Mouse (Mus musculus) midbrain, embryonic 13.5 days (tissue): ENCODE measurements around the gene Ykt6. TPM values are rescaled to one million over a fixed set of nuclear protein-coding genes. Genes with fewer than 3 reads are reported as not detected.
A peak's percentile ranks its signal among the peaks of the same experiment; 100 is the strongest.

ENCODE experiments used
- ATAC-seq: fragments of 200-750 bp; cut with Nextera tagmentation; 2 replicates; pipeline ENCODE4 v1.8.0; 2017; ENCODE audit warnings: mild to moderate bottlenecking, moderate TSS enrichment, moderate library complexity
- H3K27ac ChIP-seq: fragments of 300-500 bp; sonication (generic); 2 replicates; pipeline ENCODE4 v1.5.1; 2015; ENCODE audit warnings: inconsistent platforms, mild to moderate bottlenecking, moderate library complexity
- H3K27me3 ChIP-seq: fragments of 300-500 bp; sonication (generic); 2 replicates; pipeline ENCODE4 v1.6.1; 2015; ENCODE audit warnings: mild to moderate bottlenecking, inconsistent platforms
- H3K36me3 ChIP-seq: fragments of 300-500 bp; sonication (generic); 2 replicates; pipeline ENCODE4 v1.6.1; 2015; ENCODE audit warnings: mild to moderate bottlenecking, inconsistent platforms
- H3K4me1 ChIP-seq: fragments of 300-500 bp; sonication (generic); replicated peaks from 2 replicates; pipeline ENCODE4 v1.6.1; 2015; ENCODE audit warnings: inconsistent platforms
- H3K4me2 ChIP-seq: fragments of 300-500 bp; sonication (generic); replicated peaks from 2 replicates; pipeline ENCODE4 v1.6.1; 2015; ENCODE audit warnings: moderate library complexity, mild to moderate bottlenecking, inconsistent platforms
- H3K4me3 ChIP-seq: fragments of 300-500 bp; sonication (generic); replicated peaks from 2 replicates; pipeline ENCODE4 v1.5.1; 2015; ENCODE audit warnings: mild to moderate bottlenecking, inconsistent platforms
- H3K9ac ChIP-seq: fragments of 300-500 bp; sonication (generic); replicated peaks from 2 replicates; pipeline ENCODE4 v1.6.1; 2015; ENCODE audit warnings: mild to moderate bottlenecking, inconsistent platforms
- H3K9me3 ChIP-seq: fragments of 300-500 bp; sonication (generic); 2 replicates; pipeline ENCODE4 v1.6.1; 2016; ENCODE audit warnings: mild to moderate bottlenecking, inconsistent platforms
- WGBS: fragments of 180-500 bp; shearing (Covaris S2); methylation state at CpG from one replicate; pipeline ENCODE4 v1.1.7; 2015; 5-methylcytosine and 5-hydroxymethylcytosine counted together
- polyA plus RNA-seq: library from polyadenylated mRNA; unstranded; fragments of >200 nt; fragmentation: Nextera tagmentation; extraction: Ambion mirVana; gene quantifications from 2 replicates; pipeline ENCODE4 v1.2.1, GENCODE M21; 2015

The Ykt6 gene
- polyA plus RNA-seq, 1 experiment from 2014 or later, result 84.0 TPM

DNA sequence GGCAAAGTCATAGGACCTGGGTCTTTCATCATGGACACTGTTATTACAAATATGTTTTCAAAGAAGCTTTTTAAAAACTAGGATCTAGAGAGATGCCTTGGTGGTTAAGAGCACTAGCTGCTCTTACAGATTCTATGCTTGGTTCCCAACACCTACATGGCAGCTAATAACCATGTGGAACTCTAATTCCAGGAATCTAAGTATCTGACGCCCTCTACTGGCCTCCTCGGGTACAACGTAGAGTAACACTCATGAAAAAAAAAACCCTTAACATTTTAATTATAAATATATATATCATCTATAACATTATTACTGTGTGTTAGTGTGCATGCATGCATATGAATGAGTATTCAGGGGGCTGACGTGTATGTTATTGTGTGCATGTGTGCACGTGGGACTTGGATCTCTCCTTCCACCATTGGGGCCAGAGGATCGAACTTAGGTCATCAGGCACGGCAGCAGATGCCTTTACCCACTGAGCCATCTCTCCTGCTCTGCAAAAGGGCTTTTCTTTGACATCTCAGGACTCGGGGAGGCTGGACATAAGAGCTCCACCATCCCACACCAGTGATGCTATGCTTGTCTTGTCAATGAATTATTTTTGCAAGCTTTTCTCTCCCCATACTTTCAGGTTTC, 2.2 kb upstream of the Ykt6 start:
- H3K4me2 ChIP-seq, result no peak overlapping the region
- ATAC-seq, result no peak
- 29% methylated on average over 8 of the region's 8 CpGs for WGBS

DNA sequence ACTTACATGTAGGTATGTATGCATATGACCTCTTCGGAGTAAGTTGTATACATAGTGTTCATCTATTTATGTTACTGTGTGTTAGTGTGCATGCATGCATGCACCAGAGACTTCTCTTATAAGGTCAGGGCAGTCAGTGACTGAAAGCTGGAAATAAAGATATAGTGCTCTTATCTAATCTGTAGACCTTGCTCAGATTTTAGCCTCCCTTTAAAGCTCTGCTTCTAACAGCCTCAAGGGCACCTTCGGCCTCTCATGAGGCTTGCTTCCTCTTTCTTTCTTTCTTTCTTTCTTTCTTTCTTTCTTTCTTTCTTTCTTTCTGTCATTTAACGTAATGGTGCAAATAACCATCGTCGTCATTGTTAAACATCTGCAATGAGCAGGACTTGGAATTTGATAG, 1.1 kb upstream of the Ykt6 start:
- Histone ChIP-seq H3K27ac (no peak overlapping the region), H3K4me3 (no peak overlapping the region), H3K4me1 (peaks cover 30% of the 10 kb centered on the region), H3K9me3 (no peaks in the 10 kb centered on the region), H3K27me3 (no peaks in the 10 kb centered on the region), H3K36me3 (peaks cover 8% of the 10 kb centered on the region), H3K4me2 (no peak overlapping the region), H3K9ac (peak overlapping the region; percentile 97; the same call in 1 of the 2 replicates)
- WGBS, result 80% methylated on average over 5 of the region's 5 CpGs
- no peak for ATAC-seq

More for the DNA sequence above, 2.2 kb upstream of the Ykt6 start:
- Histone ChIP-seq H3K9ac (no peak overlapping the region), H3K27ac (no peak overlapping the region), H3K36me3 (peaks cover 4% of the 10 kb centered on the region; the same call in 1 of the 2 replicates), H3K4me3 (no peak overlapping the region), H3K9me3 (no peaks in the 10 kb centered on the region), H3K27me3 (no peaks in the 10 kb centered on the region), H3K4me1 (peaks cover 33% of the 10 kb centered on the region)

DNA sequence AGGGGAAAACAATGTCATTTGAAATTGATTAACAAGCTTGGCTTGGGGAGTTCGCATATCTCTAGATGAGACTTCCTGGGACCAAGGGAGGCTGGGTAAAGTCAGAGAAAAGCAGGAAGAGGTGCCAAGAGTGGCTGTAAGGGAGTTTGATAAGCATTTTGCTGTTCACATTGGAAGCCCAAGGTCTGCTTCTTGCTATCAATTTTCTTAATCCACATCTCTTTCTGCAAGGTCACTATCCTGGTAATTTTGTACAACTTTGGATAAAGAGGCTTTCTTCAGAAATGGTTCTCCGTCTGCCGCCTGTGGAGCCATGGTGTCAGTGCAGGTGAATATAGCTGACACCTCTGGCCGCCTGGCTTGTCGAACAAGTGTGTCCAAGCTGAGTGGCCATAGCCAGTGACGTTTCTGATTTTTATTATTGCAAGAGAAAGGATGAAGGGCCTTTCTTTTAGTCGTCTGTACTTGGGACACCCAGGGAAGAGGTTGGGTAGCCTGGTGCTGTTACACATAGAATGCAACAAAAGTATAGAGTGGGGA, 458 bp upstream of the Ykt6 start:
- no peaks in the 10 kb centered on the region for H3K27me3 ChIP-seq
- peak overlapping the region; percentile 92 for H3K27ac ChIP-seq
- H3K9me3 ChIP-seq, result no peaks in the 10 kb centered on the region
- H3K4me2 ChIP-seq, result peak overlapping the region; percentile 86
- peaks cover 12% of the 10 kb centered on the region for H3K36me3 ChIP-seq
- H3K4me1 ChIP-seq, result peaks cover 24% of the 10 kb centered on the region
- peak overlapping the region; percentile 96 for H3K4me3 ChIP-seq
- WGBS, result 9% methylated on average over 7 of the region's 7 CpGs
- ATAC-seq, result peak; percentile 76
- peak overlapping the region; percentile 97 for H3K9ac ChIP-seq

DNA sequence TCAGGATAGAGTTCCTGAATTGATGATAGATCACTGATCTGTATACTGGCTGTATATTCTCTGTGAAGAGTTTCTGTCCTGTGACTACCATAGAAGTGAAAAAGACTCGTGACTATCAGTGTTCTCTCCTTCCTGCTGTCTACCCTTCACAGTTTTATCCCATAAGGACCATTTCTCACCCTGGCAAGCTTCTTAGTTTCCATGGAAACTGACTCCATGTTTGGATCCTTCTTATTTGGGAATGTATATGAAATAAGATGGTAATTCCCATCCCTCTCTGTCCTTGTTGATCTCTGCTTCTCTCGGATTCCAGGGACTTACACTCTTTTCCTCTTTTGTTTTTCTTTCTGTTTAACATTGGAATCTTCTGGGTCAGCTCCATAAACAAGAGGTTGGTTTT, 4.6 kb downstream of the Ykt6 start:
- Histone ChIP-seq H3K36me3 (peaks cover 62% of the 10 kb centered on the region), H3K4me2 (no peak overlapping the region), H3K9me3 (no peaks in the 10 kb centered on the region), H3K9ac (no peak overlapping the region), H3K27ac (no peak overlapping the region), H3K4me1 (peaks cover 18% of the 10 kb centered on the region), H3K27me3 (no peaks in the 10 kb centered on the region), H3K4me3 (no peak overlapping the region)
- WGBS, result 83% methylated on average over 2 of the region's 2 CpGs
- ATAC-seq, result no peak

DNA sequence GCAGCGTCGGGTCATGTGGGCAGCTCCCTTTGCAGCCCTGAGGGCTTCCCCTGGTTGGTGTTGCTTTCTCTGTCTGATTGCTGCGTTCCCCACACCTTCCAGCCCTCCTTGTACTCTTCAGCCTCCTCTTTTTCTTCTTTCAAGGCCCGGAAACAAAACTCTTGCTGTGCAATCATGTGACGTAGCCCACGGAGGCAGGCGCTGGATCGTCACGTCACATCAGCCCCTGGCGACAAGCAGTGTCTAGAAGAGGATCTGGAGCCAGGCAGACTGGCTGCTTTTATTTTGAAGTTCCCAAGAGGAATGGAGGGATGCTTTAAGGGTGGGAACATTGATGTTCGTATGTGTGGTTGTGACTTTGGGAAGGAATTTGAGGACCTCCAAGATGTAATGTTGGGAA, 10.4 kb downstream of the Ykt6 start:
- Histone ChIP-seq H3K4me3 (no peak overlapping the region), H3K27me3 (no peaks in the 10 kb centered on the region)

DNA sequence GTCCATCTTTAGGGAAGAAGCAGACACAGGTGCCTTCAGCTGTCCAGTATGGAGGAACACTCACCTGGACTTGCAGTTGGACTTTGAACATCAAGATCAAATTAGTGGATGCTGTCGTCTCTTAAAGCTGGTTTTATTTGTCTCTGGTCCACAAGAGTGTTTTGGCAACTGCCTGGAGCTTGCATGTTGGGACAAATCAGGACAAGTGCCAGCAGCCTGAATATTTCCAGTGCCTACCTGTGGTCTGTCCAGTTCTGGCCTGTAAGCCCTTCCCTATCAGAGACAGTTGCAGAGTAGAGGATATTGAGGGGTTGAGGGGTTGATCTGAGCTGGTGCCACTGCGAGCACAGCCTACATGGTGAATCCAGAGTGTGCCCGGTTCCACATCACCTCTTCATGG, 11.3 kb downstream of the Ykt6 start:
- no peak for ATAC-seq
- Histone ChIP-seq H3K27me3 (no peaks in the 10 kb centered on the region), H3K9me3 (no peaks in the 10 kb centered on the region), H3K4me1 (no peaks in the 10 kb centered on the region), H3K9ac (no peak overlapping the region), H3K4me3 (no peak overlapping the region), H3K4me2 (no peak overlapping the region), H3K36me3 (peaks cover 98% of the 10 kb centered on the region), H3K27ac (no peak overlapping the region)
- 93% methylated on average over 3 of the region's 3 CpGs for WGBS

More for the DNA sequence above, 10.4 kb downstream of the Ykt6 start:
- Histone ChIP-seq H3K4me2 (no peak overlapping the region), H3K9me3 (no peaks in the 10 kb centered on the region), H3K27ac (no peak overlapping the region), H3K36me3 (peaks cover 99% of the 10 kb centered on the region), H3K9ac (no peak overlapping the region), H3K4me1 (no peaks in the 10 kb centered on the region)
- ATAC-seq, result no peak
- 86% methylated on average over 11 of the region's 11 CpGs for WGBS

DNA sequence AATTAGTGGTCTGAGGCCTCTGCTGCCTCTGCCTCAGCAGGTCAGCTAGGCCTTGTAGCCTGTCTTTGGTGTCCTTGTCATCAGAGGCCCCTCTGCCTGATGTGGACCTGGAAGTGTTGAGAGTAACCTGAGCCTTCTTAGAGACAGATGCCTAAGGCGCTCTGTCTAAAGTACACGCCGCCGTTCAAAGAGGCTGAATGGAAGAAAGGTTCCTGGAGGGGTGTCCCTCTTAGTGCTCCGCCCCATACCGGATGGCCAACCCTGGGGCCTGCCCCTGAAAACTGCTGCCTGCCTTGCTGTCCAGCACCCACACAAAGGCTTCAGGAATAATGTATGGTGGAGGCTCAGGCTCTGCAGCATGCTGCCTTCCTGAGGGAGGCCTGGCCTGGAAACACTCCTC, 12.7 kb downstream of the Ykt6 start:
- no peaks in the 10 kb centered on the region for H3K27me3 ChIP-seq
- no peaks in the 10 kb centered on the region for H3K4me1 ChIP-seq
- no peak overlapping the region for H3K9ac ChIP-seq
- no peak overlapping the region for H3K4me3 ChIP-seq
- H3K36me3 ChIP-seq, result peaks cover 94% of the 10 kb centered on the region
- WGBS, result 87% methylated on average over 6 of the region's 6 CpGs
- no peak overlapping the region for H3K4me2 ChIP-seq
- no peak for ATAC-seq
- no peak overlapping the region for H3K27ac ChIP-seq
- H3K9me3 ChIP-seq, result no peaks in the 10 kb centered on the region

DNA sequence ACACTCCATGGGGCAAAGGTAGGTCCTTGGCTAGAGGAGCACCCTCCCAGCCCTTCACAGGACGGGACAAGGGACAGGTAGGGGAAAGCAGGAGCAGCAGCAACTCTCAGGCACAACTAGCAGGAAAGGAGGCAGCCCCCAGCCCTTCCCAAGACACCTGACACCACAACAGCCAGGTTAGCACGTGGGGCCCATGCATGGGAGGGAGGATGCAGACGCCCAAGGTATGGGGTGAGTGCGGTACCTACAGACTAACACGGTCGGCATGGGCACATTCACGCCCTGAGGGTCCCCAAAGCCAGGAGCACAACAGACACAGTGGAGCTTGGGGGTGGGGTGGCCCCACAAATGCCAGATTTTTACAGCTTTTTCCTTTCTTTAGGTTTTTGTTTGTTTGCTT, 15.7 kb downstream of the Ykt6 start:
- H3K4me1 ChIP-seq, result no peaks in the 10 kb centered on the region
- WGBS, result 72% methylated on average over 7 of the region's 7 CpGs
- ATAC-seq, result no peak
- peaks cover 64% of the 10 kb centered on the region for H3K36me3 ChIP-seq
- no peak overlapping the region for H3K4me2 ChIP-seq
- H3K4me3 ChIP-seq, result no peak overlapping the region
- no peaks in the 10 kb centered on the region for H3K27me3 ChIP-seq
- H3K27ac ChIP-seq, result no peak overlapping the region
- H3K9me3 ChIP-seq, result no peaks in the 10 kb centered on the region
- no peak overlapping the region for H3K9ac ChIP-seq

DNA sequence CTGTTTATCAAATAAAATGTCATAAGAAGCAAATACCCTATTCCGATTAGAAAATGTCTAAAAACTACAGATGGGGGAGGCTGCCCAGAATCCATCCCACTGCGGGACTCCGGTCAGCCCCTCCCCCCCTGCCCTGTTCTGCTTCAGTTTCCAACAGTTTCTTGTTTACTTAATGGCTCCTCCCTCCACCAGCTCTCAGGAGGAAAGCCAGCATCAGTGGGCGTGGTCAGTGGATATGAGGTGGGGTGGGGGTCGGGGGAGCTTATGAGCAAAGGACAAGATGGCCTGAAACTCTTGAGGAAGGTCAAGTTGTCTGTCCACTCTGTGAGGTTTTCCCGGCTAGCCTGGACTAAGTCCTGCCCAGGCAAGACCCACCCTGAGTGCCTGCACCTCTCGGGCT, 17.7 kb downstream of the Ykt6 start:
- Histone ChIP-seq H3K9ac (no peak overlapping the region), H3K27ac (no peak overlapping the region), H3K4me3 (no peak overlapping the region), H3K4me2 (no peak overlapping the region), H3K4me1 (no peaks in the 10 kb centered on the region), H3K27me3 (no peaks in the 10 kb centered on the region), H3K36me3 (peaks cover 45% of the 10 kb centered on the region), H3K9me3 (no peaks in the 10 kb centered on the region)
- 63% methylated on average over 7 of the region's 7 CpGs for WGBS
- no peak for ATAC-seq

DNA sequence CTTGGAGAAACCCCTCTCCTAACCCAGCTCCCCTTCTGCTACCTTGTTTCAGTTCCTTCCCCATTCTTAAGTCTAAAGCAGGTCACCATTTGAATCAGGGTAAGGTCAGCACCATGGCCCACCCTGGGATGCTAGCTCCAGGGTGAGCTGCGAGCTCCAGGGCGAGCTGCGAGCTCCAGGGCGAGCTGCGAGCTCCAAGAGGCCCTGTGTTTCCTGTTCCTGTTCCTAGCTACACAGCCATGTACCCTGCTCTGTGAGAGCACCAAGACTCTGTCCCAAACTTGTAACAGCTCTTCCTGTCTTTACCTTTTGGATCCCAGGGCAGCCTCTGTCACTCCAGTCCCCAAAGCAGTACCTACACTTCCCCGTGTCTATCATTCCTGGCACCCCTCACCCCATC, 18.6 kb downstream of the Ykt6 start:
- no peaks in the 10 kb centered on the region for H3K9me3 ChIP-seq
- no peaks in the 10 kb centered on the region for H3K27me3 ChIP-seq
- H3K9ac ChIP-seq, result no peak overlapping the region
- no peaks in the 10 kb centered on the region for H3K4me1 ChIP-seq
- ATAC-seq, result no peak
- no peak overlapping the region for H3K4me3 ChIP-seq
- 80% methylated on average over 6 of the region's 6 CpGs for WGBS
- H3K4me2 ChIP-seq, result no peak overlapping the region
- peaks cover 36% of the 10 kb centered on the region for H3K36me3 ChIP-seq
- no peak overlapping the region for H3K27ac ChIP-seq

DNA sequence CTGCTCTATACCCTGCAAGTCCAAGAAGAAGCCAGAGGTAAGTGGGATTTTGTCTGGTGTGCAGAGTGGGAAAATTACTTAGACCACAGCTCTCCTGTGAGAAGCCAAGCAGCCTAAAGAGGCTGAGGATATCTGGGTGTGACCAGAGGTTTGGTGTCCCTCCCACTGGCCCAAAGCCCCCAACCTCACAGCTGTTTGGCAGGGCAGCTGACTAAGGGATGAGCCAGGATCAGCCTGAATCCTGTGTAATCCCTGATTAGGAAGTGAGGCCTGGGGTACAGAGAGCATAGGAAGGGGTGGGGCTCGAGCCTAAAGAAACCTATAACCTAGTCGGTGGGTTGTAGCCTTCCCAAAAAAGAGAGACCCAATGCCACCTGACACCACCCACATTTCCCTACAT, 19.6 kb downstream of the Ykt6 start:
- H3K27ac ChIP-seq, result no peak overlapping the region

DNA sequence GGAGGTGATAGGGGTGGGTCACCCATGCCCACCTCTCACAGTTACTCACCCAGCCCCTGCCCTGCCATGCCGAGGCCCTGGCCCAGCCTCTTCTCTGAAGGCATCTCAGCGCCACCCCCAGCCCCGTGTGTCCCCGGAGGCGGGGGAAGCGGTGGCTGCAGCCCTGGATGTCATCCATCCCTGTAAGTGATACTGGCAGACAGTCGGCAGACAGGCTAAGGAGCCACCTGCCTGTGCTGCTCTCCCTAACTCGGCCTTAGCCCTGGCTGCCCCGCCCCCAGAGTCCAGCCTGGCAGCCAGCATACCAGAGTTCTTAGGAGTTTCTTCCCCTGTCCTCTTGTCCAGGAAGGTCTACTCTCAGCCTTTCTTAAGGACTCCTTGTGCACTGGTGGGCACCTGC, 20.6 kb downstream of the Ykt6 start:
- Histone ChIP-seq H3K27ac (no peak overlapping the region), H3K27me3 (no peaks in the 10 kb centered on the region), H3K4me1 (no peaks in the 10 kb centered on the region), H3K9ac (0 out of 2 replicates have a peak overlapping the region, but pooled peaks have one; percentile 8), H3K36me3 (peaks cover 16% of the 10 kb centered on the region), H3K4me2 (no peak overlapping the region), H3K9me3 (no peaks in the 10 kb centered on the region), H3K4me3 (no peak overlapping the region)
- WGBS, result 21% methylated on average over 9 of the region's 9 CpGs
- no peak for ATAC-seq

More for the DNA sequence above, 19.6 kb downstream of the Ykt6 start:
- 51% methylated on average over 2 of the region's 2 CpGs for WGBS
- Histone ChIP-seq H3K4me1 (no peaks in the 10 kb centered on the region), H3K9ac (no peak overlapping the region), H3K9me3 (no peaks in the 10 kb centered on the region), H3K27me3 (no peaks in the 10 kb centered on the region), H3K4me3 (no peak overlapping the region), H3K4me2 (no peak overlapping the region), H3K36me3 (peaks cover 26% of the 10 kb centered on the region)
- ATAC-seq, result no peak

DNA sequence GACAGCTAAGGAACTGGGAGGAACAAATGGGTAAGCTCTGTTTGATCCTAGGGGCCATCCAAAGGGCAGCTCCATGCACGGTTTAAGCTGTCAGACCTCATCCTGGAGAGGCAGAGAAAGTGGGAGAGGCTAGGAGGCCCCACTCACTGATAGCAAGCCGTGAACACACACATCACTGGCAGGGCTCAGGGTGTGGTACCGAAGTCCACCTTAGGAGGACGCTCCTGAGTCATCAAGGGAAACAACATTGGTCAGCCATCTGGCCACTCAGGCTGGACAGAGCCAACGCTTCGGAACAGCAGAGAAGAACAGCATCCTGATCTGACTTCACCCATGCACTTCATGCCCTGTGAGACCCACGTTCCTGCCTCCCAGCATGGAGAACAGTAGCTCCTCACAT, 23.6 kb downstream of the Ykt6 start:
- no peak overlapping the region for H3K4me2 ChIP-seq
- no peak overlapping the region for H3K4me3 ChIP-seq
- no peak overlapping the region for H3K27ac ChIP-seq
- H3K4me1 ChIP-seq, result no peaks in the 10 kb centered on the region
- no peaks in the 10 kb centered on the region for H3K36me3 ChIP-seq
- H3K9me3 ChIP-seq, result no peaks in the 10 kb centered on the region
- ATAC-seq, result no peak
- WGBS, result 87% methylated on average over 7 of the region's 7 CpGs
- H3K9ac ChIP-seq, result no peak overlapping the region
- H3K27me3 ChIP-seq, result no peaks in the 10 kb centered on the region
